Mouse (Mus musculus): ENCODE data around the gene Tmbim7.

Gene Tmbim7

DNA sequence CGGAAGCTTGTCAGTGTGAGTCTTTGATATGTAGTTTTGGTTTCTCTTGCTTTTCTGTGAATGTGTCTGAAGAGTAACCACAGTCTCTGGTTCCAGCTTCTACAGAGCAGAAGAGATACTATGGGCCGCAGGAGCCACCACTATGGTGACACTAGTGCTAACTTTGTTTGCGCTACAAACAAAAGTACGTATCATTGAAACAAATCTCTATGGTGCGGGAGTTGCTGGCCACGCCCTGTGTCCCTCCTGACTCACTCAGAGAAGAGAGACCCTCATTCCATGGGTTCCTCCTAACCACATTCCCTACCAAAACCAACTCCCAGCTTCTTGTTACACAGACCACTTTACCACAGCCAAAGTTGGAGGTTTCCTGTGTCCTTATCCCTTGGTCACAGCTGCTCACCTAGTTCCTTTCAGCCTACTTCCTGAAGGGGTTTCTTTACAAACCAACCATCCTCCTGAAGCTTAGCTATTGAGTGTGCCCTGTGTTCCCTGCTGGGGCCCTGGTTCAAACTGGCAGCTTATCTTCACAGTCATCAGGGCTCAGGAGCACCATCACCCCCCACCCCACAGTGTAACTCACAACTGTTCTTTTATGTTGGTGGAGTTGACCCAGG, 19.1 kb downstream of the Tmbim7 start:
- DNase-seq, result no peak

DNA sequence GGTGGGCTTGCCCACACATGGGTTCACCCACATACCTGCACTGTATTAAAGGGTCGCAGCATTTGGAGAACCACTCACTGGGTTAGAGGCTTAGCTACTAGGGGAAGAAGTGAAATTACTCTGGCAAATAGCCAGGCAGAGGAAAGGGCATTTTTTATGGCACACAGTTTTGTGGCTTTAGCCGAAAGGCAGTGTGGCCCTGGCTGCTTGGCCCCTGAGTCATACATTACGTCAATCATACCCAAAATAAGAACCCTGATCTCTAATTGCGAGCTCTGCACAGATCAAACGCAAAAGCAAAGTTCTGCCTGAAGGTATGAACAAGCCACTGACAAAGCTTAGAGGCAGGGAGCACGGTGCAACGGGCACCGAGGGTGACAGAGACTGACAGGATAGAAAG, 37.3 kb downstream of the Tmbim7 start:
- no peak for DNase-seq

DNA sequence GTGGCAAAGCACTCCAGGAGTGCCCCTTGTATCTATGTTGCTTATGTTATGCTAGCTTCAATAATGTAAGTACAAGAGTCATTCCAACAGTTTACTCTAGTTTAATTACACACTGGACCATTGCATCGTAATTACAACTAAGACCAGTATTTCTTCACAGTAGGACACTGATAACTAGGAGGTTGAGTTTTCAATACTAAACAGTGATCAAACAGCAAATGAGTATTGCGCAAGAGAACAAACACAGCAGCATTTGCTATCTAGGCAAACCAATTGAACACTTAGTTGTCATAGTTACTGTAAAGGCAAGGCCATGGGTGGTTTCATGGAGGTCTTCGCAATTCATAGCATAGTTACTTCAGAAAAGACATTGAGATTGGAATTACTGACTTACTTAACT, 40.3 kb downstream of the Tmbim7 start:
- no peak for DNase-seq

DNA sequence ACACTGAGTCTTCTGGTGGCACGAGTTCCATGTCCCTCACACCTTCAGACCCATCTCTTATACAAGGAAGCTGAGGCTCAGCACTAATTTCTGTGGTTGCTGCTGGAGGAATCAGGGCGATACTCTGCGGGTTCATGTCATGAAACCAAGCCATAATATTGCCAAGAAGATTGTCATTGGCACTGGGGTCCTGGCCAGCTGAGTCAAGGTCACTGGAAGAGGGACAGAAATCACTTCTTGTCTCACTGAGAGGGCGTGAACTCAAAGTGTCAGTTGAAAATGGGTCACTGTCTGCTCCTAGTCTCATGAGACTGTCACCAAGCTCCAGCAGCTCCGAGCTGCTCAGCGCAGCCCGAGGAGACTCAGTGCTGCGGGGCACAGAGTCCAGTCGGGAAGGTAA, 42.0 kb downstream of the Tmbim7 start:
- no peak for DNase-seq

DNA sequence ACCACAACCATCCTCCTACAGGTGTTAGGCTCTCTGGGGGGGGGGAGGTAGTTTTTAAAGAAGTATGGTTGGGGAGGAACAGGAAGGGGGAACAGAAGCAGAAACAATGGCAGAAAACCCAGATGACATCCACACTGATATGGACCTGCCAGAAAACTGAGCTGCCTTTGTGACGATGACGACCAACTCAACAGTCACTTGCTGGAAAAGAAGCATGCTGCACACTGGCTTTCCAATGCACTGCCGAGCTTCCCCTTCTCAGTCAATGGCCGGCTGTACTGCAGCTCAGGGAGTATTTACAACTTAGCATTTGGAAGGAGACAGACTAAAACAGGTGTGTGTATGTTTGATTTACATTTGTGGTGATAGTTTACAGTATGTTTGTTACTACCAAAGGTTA, 44.2 kb downstream of the Tmbim7 start:
- DNase-seq, result no peak

DNA sequence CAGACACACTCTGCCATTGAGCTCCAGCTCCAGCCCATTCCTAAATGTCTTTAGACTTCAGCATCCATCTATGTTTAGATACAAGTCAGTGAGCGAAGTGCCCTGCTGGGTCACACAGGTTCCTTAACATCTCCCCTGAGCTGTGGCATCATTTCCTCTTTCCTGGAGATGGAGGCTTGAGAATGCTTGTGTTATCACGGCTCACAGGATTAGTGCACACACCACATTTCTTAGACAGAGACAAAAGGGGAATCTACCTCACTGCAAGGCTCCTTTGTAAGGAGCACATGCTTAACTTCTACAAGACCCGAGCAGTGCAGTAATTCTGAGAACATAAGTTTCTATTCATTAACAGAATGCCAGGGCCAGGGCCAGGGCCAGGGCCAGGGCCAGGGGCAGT, 45.0 kb downstream of the Tmbim7 start:
- DNase-seq, result no peak

DNA sequence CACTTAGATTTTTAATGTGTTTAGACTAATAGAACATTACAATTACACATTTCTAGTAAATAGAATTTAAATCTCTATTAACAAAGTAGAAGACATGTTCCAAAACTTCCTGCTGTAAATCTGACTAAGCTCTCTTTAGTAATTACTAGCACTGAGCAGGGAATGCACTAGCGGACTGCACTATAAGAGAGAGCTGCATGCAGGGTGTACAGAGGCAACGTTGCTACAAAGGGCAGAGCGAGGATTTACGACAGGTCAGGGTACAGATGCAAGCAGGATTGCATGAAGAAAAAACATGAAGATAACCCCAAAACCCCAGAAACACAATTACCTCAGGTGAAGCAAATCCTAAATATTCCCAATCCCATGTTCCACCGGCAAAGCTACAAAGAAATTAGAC, 49.0 kb downstream of the Tmbim7 start:
- DNase-seq, result no peak

DNA sequence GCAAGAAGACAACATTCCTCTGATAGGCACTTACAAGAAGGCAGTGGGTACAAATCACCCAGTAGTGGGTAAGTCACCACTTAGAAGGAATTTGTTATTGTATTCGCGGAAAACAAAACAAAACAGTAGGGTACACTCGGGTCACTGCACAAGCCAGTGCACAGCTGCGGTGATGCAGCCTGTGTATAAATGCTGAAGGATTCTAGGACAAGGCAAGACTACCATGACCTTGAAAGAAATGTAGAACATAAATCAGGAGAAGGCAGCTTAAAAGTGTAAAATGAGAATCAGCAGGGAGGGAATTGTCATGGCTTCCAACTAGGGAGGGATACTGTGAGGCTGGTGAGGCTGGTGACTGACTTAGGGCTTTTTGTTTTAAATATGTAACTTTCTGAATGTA, 51.2 kb downstream of the Tmbim7 start:
- no peak for DNase-seq

DNA sequence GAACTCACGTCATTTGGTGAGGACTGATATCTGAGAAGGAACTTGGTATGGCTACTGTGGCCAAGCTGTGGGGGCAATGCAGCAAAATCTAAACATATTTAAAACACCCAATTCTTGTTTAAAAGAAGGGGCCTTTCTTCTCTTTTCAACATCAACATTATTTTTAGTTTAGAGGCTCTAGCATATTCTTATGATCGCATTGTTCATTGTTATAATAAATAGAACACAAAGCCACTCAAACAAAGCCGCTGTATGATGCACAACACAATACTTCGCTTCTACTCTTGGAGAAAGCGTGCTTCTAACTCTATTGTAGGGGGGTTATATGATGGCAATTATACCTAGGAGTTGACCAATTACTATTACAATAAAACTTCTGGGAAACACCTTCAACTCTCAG, 64.8 kb downstream of the Tmbim7 start:
- no peak for DNase-seq

DNA sequence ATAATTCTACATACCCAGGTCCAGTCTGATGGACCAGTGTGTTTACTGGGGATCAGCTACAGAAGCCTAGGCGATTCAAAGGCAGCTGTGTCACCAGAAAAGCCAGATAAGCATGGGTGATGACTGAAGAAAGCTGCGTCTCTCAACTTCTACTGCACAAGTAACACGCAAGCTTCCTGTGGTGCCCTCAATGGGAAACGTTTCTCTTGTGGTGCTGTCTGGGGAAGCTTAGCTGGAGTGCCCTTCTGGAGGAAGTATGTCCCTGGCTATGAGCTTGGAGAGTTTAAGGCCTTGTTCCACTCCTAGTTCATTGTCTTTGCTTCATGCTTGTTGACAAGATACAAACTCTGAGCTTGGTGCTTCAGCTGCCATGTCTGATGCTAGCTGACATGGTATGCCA, 68.4 kb downstream of the Tmbim7 start:
- DNase-seq, result no peak

DNA sequence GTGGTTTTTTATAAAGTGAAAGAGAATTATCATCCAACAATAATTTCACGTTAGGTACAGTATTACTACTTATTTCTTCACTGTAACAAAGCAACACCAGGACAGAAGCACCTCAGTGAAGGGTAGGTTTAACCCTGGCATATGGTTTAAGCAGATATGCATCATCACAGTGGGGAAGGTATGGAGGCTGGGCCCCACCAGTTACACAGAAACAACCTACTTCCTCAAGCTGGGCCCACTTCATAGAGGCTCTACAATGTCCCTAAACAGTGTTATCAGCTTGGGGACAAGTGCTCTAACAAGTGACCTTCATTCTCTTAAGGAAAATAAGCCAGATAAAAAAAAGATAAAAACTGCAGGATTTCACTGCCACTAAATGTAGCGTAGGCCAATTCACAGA, 71.9 kb downstream of the Tmbim7 start:
- DNase-seq, result no peak

DNA sequence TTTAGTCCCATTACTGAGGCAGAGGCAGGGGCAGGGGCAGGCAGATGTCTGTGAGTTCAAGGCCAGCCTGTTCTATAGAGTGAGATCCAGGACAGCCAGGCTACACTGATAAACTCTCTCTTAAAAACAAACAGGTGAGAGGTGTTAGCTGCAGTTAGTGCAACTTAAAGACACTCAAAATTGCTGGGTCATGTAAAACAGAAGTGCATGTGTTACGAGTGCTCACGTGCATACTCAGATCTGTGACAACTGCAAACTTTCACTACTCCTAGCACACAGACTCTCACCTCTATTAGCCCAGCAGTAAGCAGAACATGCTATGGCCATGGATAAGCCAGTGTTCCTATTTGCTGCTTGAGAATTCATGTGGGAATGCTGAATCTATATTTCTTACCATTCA, 72.4 kb downstream of the Tmbim7 start:
- no peak for DNase-seq

DNA sequence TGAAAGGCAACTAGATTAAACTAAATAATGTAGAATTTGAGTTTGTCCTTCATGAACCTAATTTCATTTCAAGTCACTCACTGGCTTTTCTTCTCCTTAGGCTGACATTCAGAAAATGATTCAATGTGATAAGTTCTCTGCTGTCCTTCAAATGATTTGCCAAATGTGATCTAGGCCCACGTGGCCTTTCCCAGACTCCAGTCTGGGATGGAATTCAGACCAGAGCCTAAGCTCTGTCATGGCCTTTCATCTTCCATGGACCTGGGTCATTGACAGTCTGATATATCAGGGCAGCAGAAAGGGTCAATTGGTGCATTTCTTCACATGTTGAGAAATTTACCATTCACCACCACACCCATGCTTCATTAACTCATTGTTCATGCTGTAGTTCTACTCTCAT, 74.5 kb downstream of the Tmbim7 start:
- no peak for DNase-seq

DNA sequence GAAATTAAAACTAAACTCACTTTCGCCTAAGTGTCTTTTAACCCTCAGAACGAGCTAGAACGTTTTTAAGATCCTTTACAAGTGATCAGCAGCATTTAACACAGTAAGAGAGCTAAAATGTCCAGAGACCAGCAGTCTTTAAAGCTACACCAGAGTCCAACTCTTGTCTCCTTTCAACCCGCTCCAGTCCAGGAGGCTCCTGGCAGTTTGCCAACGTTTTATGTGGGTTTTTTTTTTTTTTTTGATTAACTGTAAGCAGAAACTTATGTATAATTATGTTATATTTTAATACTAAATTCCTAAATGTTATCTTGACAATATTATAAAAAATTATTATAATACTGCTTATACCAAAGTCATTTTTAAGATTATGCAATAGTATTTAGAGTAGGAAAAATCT, 77.8 kb downstream of the Tmbim7 start:
- peak; percentile 10 for DNase-seq
